Mouse (Mus musculus) cerebellum, adult 2 months (tissue): ENCODE measurements around the gene Pigw. TPM values are rescaled to one million over a fixed set of nuclear protein-coding genes. Genes with fewer than 3 reads are reported as not detected.

Source experiments
- DNase-seq, 2 experiments: peaks; one replicate each; pipeline ENCODE4 v3.0.0; 2021
- H3K27ac ChIP-seq: fragments of 200-500 bp; 2 replicates; pipeline ENCODE4 v1.5.1; 2012; ENCODE audit warnings: low read length, control low read depth, inconsistent platforms; ENCODE audit not compliant: insufficient read depth
- H3K27me3 ChIP-seq: fragments of 200-500 bp; 2 replicates; pipeline ENCODE4 v1.6.1; 2012; ENCODE audit warnings: inconsistent platforms, mild to moderate bottlenecking, low read length, moderate library complexity; ENCODE audit not compliant: control insufficient read depth, insufficient read depth
- H3K4me1 ChIP-seq: fragments of 200-500 bp; 2 replicates; pipeline ENCODE4 v1.6.1; 2011; ENCODE audit warnings: low read length; ENCODE audit not compliant: control insufficient read depth, insufficient read depth
- H3K4me3 ChIP-seq: fragments of 200-500 bp; replicated peaks from 2 replicates; pipeline ENCODE3; 2011; ENCODE audit warnings: mild to moderate bottlenecking, low read depth, low read length, control low read depth; ENCODE audit not compliant: insufficient read depth
- CTCF ChIP-seq: fragments of 200-500 bp; IDR thresholded peaks from 2 replicates; pipeline ENCODE4 v1.5.1; 2011; ENCODE audit warnings: low read depth, mild to moderate bottlenecking, control low read depth, low read length, moderate library complexity, borderline replicate concordance; ENCODE audit not compliant: insufficient read depth
- POLR2A ChIP-seq: fragments of 200-500 bp; IDR thresholded peaks from 2 replicates; pipeline ENCODE4 v1.6.1; 2011; ENCODE audit warnings: low read length, control low read depth, borderline replicate concordance; ENCODE audit not compliant: insufficient read depth
- WGBS: fragments of 180-500 bp; shearing (Covaris S2); methylation state at CpG from one replicate; pipeline ENCODE4 v1.1.7; 2018; 5-methylcytosine and 5-hydroxymethylcytosine counted together
- polyA plus RNA-seq: library from polyadenylated mRNA; depleted of rRNA; stranded (reverse); fragments of >200 nt; gene quantifications from 2 replicates; pipeline ENCODE4 v1.2.3, GENCODE M21; 2012

Pigw gene
- polyA plus RNA-seq, 1 experiment, result 2.9 TPM

DNA sequence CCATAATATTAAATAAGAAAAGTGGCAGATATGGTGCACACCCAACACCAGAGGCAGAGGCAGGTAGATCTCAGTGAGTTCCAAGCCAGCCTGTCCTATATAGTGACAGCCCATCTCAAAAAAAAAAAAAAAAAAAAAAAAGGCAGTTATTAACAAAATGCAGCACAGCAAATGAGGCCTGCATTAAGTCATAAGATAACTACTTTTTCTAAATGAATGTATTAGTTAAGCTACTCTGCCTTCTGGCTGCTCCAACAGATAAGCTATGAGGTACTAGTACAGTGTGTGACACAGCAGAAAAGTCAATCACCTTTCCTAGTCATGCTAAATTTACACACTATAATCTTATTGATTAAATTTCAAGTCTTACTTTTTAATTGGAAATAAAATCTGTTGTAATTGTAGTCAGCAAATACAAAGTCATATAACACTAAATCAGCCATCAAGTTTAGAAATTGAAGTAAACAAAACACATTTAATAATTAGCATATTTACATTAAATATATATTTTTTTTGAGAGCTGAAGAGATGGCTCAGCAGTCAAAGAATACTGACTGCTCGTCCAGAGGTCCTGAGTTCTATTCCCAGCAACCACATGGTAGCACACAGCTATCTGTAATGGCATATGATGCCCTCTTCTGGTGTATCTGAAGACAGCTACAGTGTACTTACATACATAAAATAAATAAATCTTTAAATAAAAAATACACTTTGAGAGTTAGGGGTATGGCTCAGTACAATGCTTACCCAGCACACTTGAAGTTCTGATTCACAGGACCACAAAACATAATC is 6.8 kb downstream of the Pigw start:
- Histone ChIP-seq H3K27me3 (no peaks in the 10 kb centered on the region), H3K27ac (no peak overlapping the region), H3K4me3 (no peak overlapping the region), H3K4me1 (no peaks in the 10 kb centered on the region; the same call in 1 of the 2 replicates)
- TF ChIP-seq POLR2A, result no peak
- no peak for TF ChIP-seq CTCF
- DNase-seq, result no peak
- 79% methylated on average over 1 of the region's 1 CpGs for WGBS

- Histone ChIP-seq H3K27me3 (no peaks in the 10 kb centered on the region), H3K27ac (no peak overlapping the region), H3K4me1 (peaks cover 2% of the 10 kb centered on the region; the same call in 1 of the 2 replicates), H3K4me3 (peak overlapping the region; percentile 95)
- TF ChIP-seq CTCF (no peak), POLR2A (no peak)
- DNase-seq, result no peak
- WGBS, result 77% methylated on average over 4 of the region's 4 CpGs
Observed at GRCm38 (mm10) chr11:84871548-84872069, 8.5 kb downstream of the Pigw start.

GRCm38 (mm10) chr11:84871046-84871445 is 9.0 kb downstream of the Pigw start:
- peaks cover 2% of the 10 kb centered on the region; the same call in 1 of the 2 replicates for H3K4me1 ChIP-seq
- H3K4me3 ChIP-seq, result peak overlapping the region; percentile 95
- WGBS, result under 1% methylated on average over 10 of the region's 10 CpGs
- DNase-seq, result no peak
- TF ChIP-seq CTCF, result no peak
- TF ChIP-seq POLR2A, result no peak
- H3K27ac ChIP-seq, result peak overlapping the region; percentile 62
- no peaks in the 10 kb centered on the region for H3K27me3 ChIP-seq

GRCm38 (mm10) chr11:84870337-84871043 is 9.6 kb downstream of the Pigw start, which contains the start of gene Ggnbp2:
Gene Ggnbp2, minus strand, starts transcription at chr11:84870817.
- H3K4me3 ChIP-seq, result peak within 1 kb of the TSS; percentile 95
- TF ChIP-seq CTCF, result no peak
- TF ChIP-seq POLR2A, result peak; percentile 83
- peaks cover 2% of the 10 kb centered on the region for H3K4me1 ChIP-seq
- 1% methylated on average over 54 of the region's 62 CpGs for WGBS
- H3K27me3 ChIP-seq, result no peaks in the 10 kb centered on the region
- peak within 1 kb of the TSS; percentile 98 for H3K27ac ChIP-seq
- peak; percentile 92 to 93 for DNase-seq

- TF ChIP-seq CTCF (no peak), POLR2A (peak; percentile 46; the same call in 1 of the 2 replicates)
- under 1% methylated on average over 61 of the region's 61 CpGs for WGBS
- Histone ChIP-seq H3K4me1 (peaks cover 2% of the 10 kb centered on the region), H3K4me3 (peak overlapping the region; percentile 79), H3K27me3 (no peaks in the 10 kb centered on the region), H3K27ac (peak overlapping the region; percentile 75)
- DNase-seq, result peak; percentile 89 to 91
Observed at GRCm38 (mm10) chr11:84869537-84870232, 10.4 kb downstream of the Pigw start.

DNA sequence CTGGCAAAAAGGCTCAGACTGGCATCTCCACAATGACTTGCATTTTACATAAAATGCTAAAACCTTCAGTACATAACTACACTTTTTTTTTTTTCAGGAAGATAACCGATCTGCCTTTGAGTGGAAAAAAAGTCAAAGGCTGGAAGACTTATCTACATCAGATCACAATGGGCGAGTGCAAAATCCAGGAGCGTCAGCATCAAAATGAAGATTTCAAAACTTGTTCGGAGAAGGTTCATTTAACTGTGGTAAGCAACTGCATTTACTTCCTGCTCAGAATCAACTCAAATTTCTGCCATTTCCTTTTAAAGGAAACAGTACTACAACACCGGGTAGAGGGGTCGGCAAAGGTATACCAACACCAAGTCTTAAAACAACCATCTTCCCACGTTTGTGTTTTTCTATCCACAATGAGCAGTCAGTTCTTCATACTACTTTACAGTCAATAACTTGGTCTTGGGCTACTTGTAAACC is 11.3 kb downstream of the Pigw start:
- Histone ChIP-seq H3K27ac (no peak overlapping the region), H3K4me1 (peaks cover 2% of the 10 kb centered on the region), H3K27me3 (no peaks in the 10 kb centered on the region), H3K4me3 (peak overlapping the region; percentile 79)
- no peak for DNase-seq
- 10% methylated on average over 7 of the region's 7 CpGs for WGBS
- no peak for TF ChIP-seq CTCF
- no peak for TF ChIP-seq POLR2A

GRCm38 (mm10) chr11:84867586-84867985 is 12.5 kb downstream of the Pigw start:
- no peak for DNase-seq
- TF ChIP-seq POLR2A (no peak), CTCF (no peak)
- Histone ChIP-seq H3K4me3 (no peak overlapping the region), H3K27ac (no peak overlapping the region), H3K4me1 (peaks cover 2% of the 10 kb centered on the region), H3K27me3 (no peaks in the 10 kb centered on the region)
- 75% methylated on average over 2 of the region's 2 CpGs for WGBS
